Mouse (Mus musculus) kidney, embryonic 15.5 days (tissue): Measurements from ENCODE around the gene Cyp4a14. TPM values are rescaled to one million over a fixed set of nuclear protein-coding genes. Genes with fewer than 3 reads are reported as not detected.
"Not testable (repeated sequence)": the region's sequence is repeated elsewhere in the genome, so short reads cannot be mapped to it uniquely, and the experiment has no call there.

ENCODE experiments used
- ATAC-seq: fragments of 200-750 bp; cut with Nextera tagmentation; replicated peaks from 2 replicates; pipeline ENCODE4 v1.8.0; 2017; ENCODE audit warnings: moderate TSS enrichment; ENCODE audit not compliant: low FRiP score
- H3K27ac ChIP-seq: fragments of 300-500 bp; sonication (generic); 2 replicates; pipeline ENCODE4 v1.5.1; 2015; ENCODE audit warnings: mild to moderate bottlenecking, inconsistent platforms
- H3K27me3 ChIP-seq: fragments of 300-500 bp; sonication (generic); 2 replicates; pipeline ENCODE4 v1.6.1; 2015; ENCODE audit warnings: inconsistent platforms
- H3K36me3 ChIP-seq: fragments of 300-500 bp; sonication (generic); 2 replicates; pipeline ENCODE4 v1.6.1; 2015; ENCODE audit warnings: inconsistent platforms
- H3K4me1 ChIP-seq: fragments of 300-500 bp; sonication (generic); 2 replicates; pipeline ENCODE4 v1.6.1; 2015; ENCODE audit warnings: inconsistent platforms
- H3K4me2 ChIP-seq: fragments of 300-500 bp; sonication (generic); 2 replicates; pipeline ENCODE4 v1.6.1; 2015; ENCODE audit warnings: moderate library complexity, mild to moderate bottlenecking, inconsistent platforms
- H3K4me3 ChIP-seq: fragments of 300-500 bp; sonication (generic); replicated peaks from 2 replicates; pipeline ENCODE4 v1.5.1; 2015; ENCODE audit warnings: mild to moderate bottlenecking, inconsistent platforms
- H3K9ac ChIP-seq: fragments of 300-500 bp; sonication (generic); 2 replicates; pipeline ENCODE4 v1.6.1; 2015; ENCODE audit warnings: mild to moderate bottlenecking, inconsistent platforms
- H3K9me3 ChIP-seq: fragments of 300-500 bp; sonication (generic); replicated peaks from 2 replicates; pipeline ENCODE4 v1.6.1; 2016; ENCODE audit warnings: inconsistent platforms
- WGBS: fragments of 180-500 bp; shearing (Covaris S2); methylation state at CpG from one replicate; pipeline ENCODE4 v1.1.7; 2015; ENCODE audit warnings: mixed read lengths; 5-methylcytosine and 5-hydroxymethylcytosine counted together
- polyA plus RNA-seq: library from polyadenylated mRNA; unstranded; fragments of >200 nt; fragmentation: Nextera tagmentation; extraction: Ambion mirVana; gene quantifications from 2 replicates; pipeline ENCODE4 v1.2.1, GENCODE M21; 2015

Gene Cyp4a14
- polyA plus RNA-seq, result 0.06 TPM in 1 of 2 replicates, not detected in the other

DNA sequence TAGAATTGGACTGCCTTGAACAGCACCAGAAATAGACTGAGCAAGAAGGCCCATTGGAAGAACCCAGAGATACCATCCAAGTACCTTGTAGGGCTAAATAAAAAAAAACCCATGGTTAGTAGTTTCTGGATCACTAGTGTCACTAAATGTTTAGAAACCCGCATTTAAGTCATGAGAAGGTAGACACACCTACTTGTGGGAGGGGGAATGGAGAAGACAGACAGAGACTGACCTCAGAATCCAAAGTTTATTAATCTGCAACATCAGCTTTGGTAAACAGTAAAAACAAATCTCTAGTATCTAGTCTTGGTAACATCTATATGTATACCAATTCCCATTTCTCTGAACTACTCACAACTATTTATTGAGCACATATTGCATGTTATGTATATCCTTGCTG, at the start of gene Cyp4a14:
Gene Cyp4a14, minus strand, starts transcription at position 142 of the 400 bp plus-strand sequence.
- Histone ChIP-seq H3K27ac (no peak within 1 kb of the TSS), H3K36me3 (no peaks in the 10 kb centered on the region), H3K9me3 (no peaks in the 10 kb centered on the region), H3K4me3 (no peak within 1 kb of the TSS), H3K9ac (no peak within 1 kb of the TSS), H3K27me3 (no peaks in the 10 kb centered on the region), H3K4me2 (no peak within 1 kb of the TSS), H3K4me1 (no peaks in the 10 kb centered on the region)
- no peak for ATAC-seq
- WGBS, result 68% methylated on average over 1 of the region's 1 CpGs

DNA sequence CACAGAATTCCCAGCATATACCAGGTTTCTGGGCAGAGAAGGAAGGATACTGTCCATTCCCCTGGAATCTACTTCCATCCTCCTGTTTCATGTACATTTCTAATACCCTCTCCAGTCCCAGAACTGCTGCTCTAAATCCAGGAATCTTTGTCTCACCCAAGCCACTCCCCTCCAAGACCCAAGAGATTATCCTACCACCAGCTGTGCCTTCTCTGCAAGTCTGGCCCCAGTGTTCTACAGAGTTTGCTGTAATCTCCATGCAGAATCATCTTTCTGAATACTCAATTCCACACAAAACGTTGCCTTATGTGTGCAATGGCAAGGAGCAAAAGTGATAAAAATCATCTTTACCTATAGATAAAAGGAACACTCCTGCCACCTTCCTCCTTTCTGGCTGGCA, 49.2 kb upstream of the Cyp4a14 start:
- Histone ChIP-seq H3K36me3 (no peaks in the 10 kb centered on the region), H3K9ac (no peak overlapping the region), H3K4me2 (no peak overlapping the region), H3K4me1 (no peaks in the 10 kb centered on the region), H3K9me3 (no peaks in the 10 kb centered on the region), H3K4me3 (no peak overlapping the region), H3K27ac (no peak overlapping the region), H3K27me3 (no peaks in the 10 kb centered on the region)
- no peak for ATAC-seq
- WGBS, result 32% methylated on average over 1 of the region's 1 CpGs

DNA sequence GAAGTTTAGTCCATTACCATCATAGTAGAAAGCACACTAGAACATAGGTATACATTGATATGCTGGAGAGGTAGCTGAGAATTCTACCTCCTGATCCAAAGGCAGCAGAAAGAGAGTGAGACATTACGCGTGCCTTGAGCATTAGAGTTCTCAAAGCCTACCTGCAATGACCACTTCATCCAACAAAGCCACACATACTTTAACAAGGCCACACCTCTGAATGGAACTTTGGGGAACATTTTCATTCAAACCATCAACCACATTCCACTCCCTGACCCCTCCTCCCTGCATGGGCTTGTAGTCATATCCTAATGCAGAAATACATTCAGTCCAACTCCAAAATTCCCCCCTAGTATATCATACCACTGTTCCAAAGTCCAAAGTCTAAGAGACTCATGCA, 25.8 kb upstream of the Cyp4a14 start:
- H3K27ac ChIP-seq, result no peak overlapping the region
- ATAC-seq, result no peak
- H3K27me3 ChIP-seq, result no peaks in the 10 kb centered on the region
- no peaks in the 10 kb centered on the region for H3K36me3 ChIP-seq
- no peak overlapping the region for H3K9ac ChIP-seq
- H3K4me2 ChIP-seq, result no peak overlapping the region
- WGBS, result 98% methylated on average over 2 of the region's 2 CpGs
- no peaks in the 10 kb centered on the region for H3K9me3 ChIP-seq
- no peaks in the 10 kb centered on the region for H3K4me1 ChIP-seq
- H3K4me3 ChIP-seq, result no peak overlapping the region

DNA sequence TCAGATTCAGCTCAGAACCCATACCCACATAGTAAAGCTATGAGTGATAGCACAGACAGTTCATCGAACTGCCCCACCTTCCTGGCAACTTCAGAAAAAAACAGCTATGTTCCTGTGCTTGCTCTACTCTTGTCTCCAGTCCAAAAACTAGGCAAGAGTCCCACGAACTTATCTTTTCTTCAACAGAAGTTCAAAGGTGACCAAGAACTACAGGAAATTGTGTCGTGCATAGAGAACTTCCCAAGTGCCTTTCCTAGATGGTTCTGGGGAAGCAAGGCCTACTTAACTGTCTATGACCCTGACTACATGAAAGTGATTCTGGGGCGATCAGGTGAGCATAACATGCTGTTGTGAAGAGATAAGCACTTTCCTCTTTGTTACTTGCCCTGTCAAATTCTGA, 23.5 kb upstream of the Cyp4a14 start:
- H3K27me3 ChIP-seq, result no peaks in the 10 kb centered on the region
- H3K9ac ChIP-seq, result no peak overlapping the region
- H3K4me3 ChIP-seq, result no peak overlapping the region
- WGBS, result 72% methylated on average over 4 of the region's 4 CpGs
- no peaks in the 10 kb centered on the region for H3K4me1 ChIP-seq
- H3K4me2 ChIP-seq, result no peak overlapping the region
- H3K27ac ChIP-seq, result no peak overlapping the region
- no peak for ATAC-seq
- H3K9me3 ChIP-seq, result no peaks in the 10 kb centered on the region
- H3K36me3 ChIP-seq, result no peaks in the 10 kb centered on the region

DNA sequence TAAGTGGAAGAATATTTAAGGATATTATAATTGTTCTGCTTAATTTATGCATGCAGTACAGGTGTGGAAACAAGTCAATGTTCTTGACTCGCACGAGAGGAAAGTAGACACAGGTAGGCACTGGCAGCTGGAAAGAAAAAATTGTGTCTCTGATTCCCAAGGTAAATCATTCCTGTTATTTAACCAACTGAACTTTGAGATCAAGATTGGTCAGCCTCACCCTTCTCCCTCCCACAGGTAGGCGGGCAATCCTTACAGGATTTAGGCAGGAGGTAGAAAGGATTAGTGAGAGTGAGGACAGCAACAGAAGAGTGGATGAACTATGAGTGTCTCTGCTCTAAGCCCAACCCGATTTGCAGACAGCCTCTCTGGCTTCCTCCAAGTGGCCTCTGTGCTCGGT, 22.1 kb upstream of the Cyp4a14 start, which contains the start of gene Cyp4a10:
Gene Cyp4a10, plus strand, starts transcription at position 265 of the 400 bp plus-strand sequence.
- not testable (repeated sequence) for H3K36me3 ChIP-seq, H3K9me3 ChIP-seq, H3K4me2 ChIP-seq, H3K4me3 ChIP-seq, H3K27me3 ChIP-seq, ATAC-seq, H3K27ac ChIP-seq, H3K9ac ChIP-seq, H3K4me1 ChIP-seq
- 85% methylated on average over 5 of the region's 5 CpGs for whole genome bisulfite sequencing

DNA sequence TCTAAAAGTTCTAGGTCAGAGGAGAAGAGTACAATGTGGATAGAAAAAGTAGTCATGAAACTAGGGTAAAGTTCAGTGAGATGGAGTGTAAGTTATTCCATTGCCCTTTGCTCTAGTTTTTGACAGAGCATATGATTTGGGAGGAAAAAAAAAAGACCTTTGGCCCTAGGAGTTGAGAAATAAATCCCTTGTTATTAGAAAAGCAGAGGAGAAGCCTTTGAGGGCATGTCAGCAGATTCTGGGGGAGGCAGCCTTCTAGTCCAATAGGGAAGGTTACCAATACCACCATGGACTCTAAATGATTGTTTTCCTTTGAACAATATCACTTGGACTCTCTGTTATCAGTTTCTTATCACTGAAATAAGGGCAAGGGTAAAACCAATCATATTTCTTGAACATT, 18.0 kb upstream of the Cyp4a14 start:
- ATAC-seq, result not testable (repeated sequence)

DNA sequence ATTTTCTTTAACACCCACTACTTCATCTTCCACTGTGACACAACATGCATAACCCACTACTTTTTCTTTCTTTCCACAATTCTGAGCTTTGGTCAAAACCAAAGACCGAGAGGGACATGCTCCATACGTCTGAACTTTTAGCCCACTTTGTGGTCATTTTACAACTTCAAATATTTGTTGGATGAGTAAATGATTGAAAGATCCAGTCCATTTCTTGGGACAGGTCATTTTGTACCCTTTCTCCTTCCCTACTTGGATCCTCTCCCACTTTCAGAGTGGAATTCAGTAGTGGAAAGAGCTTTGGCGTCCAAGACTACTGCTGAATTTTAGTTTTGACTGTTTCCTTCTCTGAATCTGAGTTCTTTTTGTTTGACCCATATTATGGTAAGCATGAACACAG, 1.5 kb upstream of the Cyp4a14 start:
- H3K27me3 ChIP-seq, result no peaks in the 10 kb centered on the region
- no peak overlapping the region for H3K4me3 ChIP-seq
- WGBS, result 83% methylated on average over 3 of the region's 3 CpGs
- H3K27ac ChIP-seq, result no peak overlapping the region
- H3K4me2 ChIP-seq, result no peak overlapping the region
- H3K9ac ChIP-seq, result no peak overlapping the region
- no peak for ATAC-seq
- H3K9me3 ChIP-seq, result no peaks in the 10 kb centered on the region
- no peaks in the 10 kb centered on the region for H3K36me3 ChIP-seq
- H3K4me1 ChIP-seq, result no peaks in the 10 kb centered on the region

More for the DNA sequence above, 18.0 kb upstream of the Cyp4a14 start:
- not testable (repeated sequence) for H3K4me1 ChIP-seq, H3K9me3 ChIP-seq, H3K9ac ChIP-seq, H3K4me2 ChIP-seq, H3K36me3 ChIP-seq, H3K4me3 ChIP-seq, H3K27me3 ChIP-seq, H3K27ac ChIP-seq

DNA sequence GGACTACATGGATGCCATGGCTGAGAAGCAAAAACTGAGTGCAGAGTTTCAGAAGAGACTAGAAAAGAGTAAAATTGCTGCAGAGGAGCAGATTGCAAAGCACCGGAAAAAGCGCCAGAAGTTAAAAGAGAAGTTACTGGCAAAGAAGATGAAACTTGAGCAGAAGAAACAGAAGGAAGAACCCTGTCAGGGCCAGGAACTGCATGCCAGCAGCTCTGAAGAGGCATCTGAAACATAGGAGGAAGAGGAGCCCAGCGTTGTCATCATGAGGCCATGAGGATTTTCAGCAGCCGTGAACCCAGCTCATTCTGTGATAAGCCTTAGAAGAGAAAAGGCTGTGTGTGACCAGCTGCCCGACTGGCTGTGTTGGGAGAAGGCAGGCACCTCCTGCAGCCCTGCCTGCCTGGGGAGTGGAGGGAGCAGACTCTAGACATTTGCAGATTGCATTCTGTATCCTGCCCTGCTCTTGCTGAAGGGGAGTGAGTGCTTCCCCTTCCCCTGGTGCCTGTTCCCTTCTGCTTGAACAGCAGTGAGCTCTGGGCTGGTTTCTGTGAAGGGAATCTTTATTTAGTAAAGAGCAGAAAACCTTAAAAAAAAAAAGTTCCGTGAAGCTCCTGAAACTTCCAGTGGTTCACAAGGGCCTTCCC, 14.8 kb downstream of the Cyp4a14 start:
- H3K27me3 ChIP-seq, result no peaks in the 10 kb centered on the region
- no peak for ATAC-seq
- no peak overlapping the region for H3K9ac ChIP-seq
- 76% methylated on average over 6 of the region's 6 CpGs for whole genome bisulfite sequencing
- no peaks in the 10 kb centered on the region for H3K36me3 ChIP-seq
- no peak overlapping the region for H3K4me2 ChIP-seq
- no peak overlapping the region for H3K4me3 ChIP-seq
- no peak overlapping the region for H3K27ac ChIP-seq
- no peaks in the 10 kb centered on the region for H3K4me1 ChIP-seq
- no peaks in the 10 kb centered on the region for H3K9me3 ChIP-seq

DNA sequence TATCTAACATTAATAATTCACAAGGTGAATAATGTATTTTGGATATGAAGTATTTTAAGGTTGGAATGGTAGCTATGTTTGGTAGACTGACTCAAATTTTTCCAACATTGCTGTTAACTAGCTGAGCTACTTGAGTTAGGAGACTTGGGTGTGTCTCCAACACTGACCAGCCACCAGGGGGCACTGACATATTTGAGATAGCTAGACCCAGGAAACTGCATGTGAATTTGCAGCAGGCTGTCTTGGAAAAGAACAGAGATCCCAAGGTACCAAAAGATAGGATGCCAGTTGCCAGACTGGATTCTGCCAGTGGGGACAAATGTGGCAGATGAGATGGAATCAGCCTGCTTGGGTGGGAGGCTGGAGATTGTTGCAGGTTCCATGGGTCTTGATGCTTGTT, 19.9 kb downstream of the Cyp4a14 start:
- not testable (repeated sequence) for H3K36me3 ChIP-seq, H3K4me3 ChIP-seq, ATAC-seq, H3K4me1 ChIP-seq, H3K4me2 ChIP-seq, H3K9me3 ChIP-seq, H3K27ac ChIP-seq, H3K9ac ChIP-seq, H3K27me3 ChIP-seq

DNA sequence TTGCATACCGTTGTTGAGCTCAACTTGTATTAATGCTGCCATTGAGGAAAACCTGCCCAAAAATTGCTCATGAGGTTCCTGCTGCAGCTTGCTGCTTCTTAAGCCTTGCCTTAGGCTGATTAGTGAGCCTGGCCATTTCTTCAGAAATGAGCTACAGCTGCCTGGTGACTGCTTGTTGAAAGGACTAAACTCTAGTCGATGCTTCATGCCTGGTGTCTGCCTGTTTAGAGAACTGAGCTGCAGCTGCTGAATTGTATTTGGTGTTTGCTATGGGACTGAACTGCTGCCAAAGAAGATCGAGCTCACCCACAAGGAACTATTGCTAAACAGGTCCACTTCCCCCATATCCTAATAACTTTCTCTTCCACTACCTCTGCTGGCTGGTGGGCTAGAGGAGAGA, 22.4 kb downstream of the Cyp4a14 start:
- not testable (repeated sequence) for H3K9ac ChIP-seq

DNA sequence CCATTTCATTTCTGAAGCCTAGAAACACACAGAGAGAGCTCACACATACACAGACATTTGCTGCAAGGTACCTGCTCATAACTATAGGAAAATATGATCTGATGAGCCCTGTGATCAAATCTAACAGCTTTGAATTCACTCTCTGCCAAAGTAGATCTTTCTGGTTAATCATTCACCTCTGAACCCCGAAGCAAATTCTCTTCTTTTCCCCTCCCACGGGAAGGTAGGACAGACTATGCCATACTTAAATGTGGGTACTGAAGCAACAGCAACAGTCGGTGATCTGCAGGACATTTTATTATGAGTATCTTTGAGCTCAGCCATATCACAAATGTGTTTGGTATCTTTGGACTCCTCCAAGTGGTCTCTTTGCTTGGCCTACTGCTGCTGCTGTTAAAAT, 43.6 kb downstream of the Cyp4a14 start, which contains the start of gene Cyp4a30b:
Gene Cyp4a30b, plus strand, starts transcription at position 301 of the 400 bp plus-strand sequence.
- Histone ChIP-seq H3K9me3 (no peaks in the 10 kb centered on the region), H3K4me1 (no peaks in the 10 kb centered on the region), H3K9ac (no peak within 1 kb of the TSS), H3K36me3 (no peaks in the 10 kb centered on the region), H3K4me2 (no peak within 1 kb of the TSS), H3K27me3 (no peaks in the 10 kb centered on the region), H3K27ac (peak within 1 kb of the TSS; percentile 75), H3K4me3 (no peak within 1 kb of the TSS)
- WGBS, result 59% methylated on average over 3 of the region's 3 CpGs
- 0 out of 2 replicates have a peak, but pooled peaks have one; percentile 20 for ATAC-seq

More for the DNA sequence above, 22.4 kb downstream of the Cyp4a14 start:
- H3K4me2 ChIP-seq, H3K4me3 ChIP-seq, H3K27me3 ChIP-seq, ATAC-seq, H3K36me3 ChIP-seq, H3K9me3 ChIP-seq, H3K4me1 ChIP-seq, H3K27ac ChIP-seq: not testable (repeated sequence)
- 81% methylated on average over 3 of the region's 3 CpGs for WGBS

DNA sequence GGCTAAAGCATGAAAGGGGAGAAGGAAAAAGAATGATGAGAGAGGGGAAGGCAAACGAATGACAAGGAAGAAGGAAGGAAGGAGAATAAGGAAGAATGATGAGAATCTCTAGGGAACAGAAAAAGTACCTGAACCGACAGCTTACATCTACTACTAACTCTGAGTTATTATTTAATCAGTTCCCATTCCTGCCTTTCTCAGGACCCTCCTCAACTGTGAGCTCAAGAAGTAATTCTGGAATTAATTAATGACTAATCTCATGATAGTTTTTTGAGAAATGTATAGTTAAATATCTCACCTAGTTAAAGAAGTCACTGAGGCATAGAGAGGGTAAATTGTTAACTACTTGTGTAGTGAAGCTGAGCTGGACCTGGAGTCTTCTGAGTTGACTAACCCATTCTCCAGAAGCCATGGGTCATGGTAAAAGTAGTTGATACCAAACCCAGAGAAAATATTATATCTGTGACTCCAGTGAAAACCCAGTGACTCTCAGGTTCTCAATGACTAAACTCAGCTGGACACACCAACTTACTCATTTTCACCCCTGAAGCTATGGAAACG, 45.3 kb downstream of the Cyp4a14 start:
- Histone ChIP-seq H3K4me3 (no peak overlapping the region), H3K9ac (no peak overlapping the region), H3K27ac (peak overlapping the region; percentile 75), H3K4me1 (no peaks in the 10 kb centered on the region), H3K27me3 (no peaks in the 10 kb centered on the region), H3K36me3 (no peaks in the 10 kb centered on the region), H3K9me3 (no peaks in the 10 kb centered on the region), H3K4me2 (0 out of 2 replicates have a peak overlapping the region, but pooled peaks have one; percentile 1)
- WGBS, result 57% methylated on average over 3 of the region's 3 CpGs
- ATAC-seq, result peak; percentile 92
